Mouse (Mus musculus): ENCODE data around the gene Il4i1. TPM values are rescaled to one million over a fixed set of nuclear protein-coding genes. Genes with fewer than 3 reads are reported as not detected.

Gene Il4i1
- polyA plus RNA-seq, 1 experiment from 2014 or later, result 0.65 TPM

GRCm38 (mm10) chr7:44814952-44815553 is 1.1 kb upstream of the Il4i1 start:
- peak overlapping the region; percentile 85 for H3K4me3 ChIP-seq (ENCODE audit: low read depth, low read length)
- H3K4me1 ChIP-seq (ENCODE audit: control insufficient read depth, insufficient read depth, low read length), result peaks cover 22% of the 10 kb centered on the region
- ATAC-seq (ENCODE audit: insufficient read depth, low FRiP score, low TSS enrichment) (peak; percentile 6; the same call in 1 of the 2 replicates), DNase-seq (ENCODE audit: low spot score) (no peak)
- H3K27ac ChIP-seq (ENCODE audit: low read depth, low read length), result peak overlapping the region; percentile 95; the same call in 1 of the 2 replicates
- H3K9ac ChIP-seq (ENCODE audit: low read length), result peak overlapping the region; percentile 52
- H3K4me2 ChIP-seq (ENCODE audit: low read depth), result peak overlapping the region; percentile 61
- 0 out of 2 replicates have a peak, but pooled peaks cover 3% of the 10 kb centered on the region for H3K36me3 ChIP-seq (ENCODE audit: control insufficient read depth, insufficient read depth, low read length)
- no peaks in the 10 kb centered on the region for H3K27me3 ChIP-seq (ENCODE audit: control insufficient read depth, insufficient read depth, low read length)
- WGBS, result 27% methylated on average over 14 of the region's 14 CpGs
- no peaks in the 10 kb centered on the region for H3K9me3 ChIP-seq (ENCODE audit: control insufficient read depth, low read length)

GRCm38 (mm10) chr7:44816470-44817021 is 359 bp downstream of the Il4i1 start, which contains the start of gene Atf5:
Gene Atf5, minus strand, starts transcription at chr7:44816658.
- no peaks in the 10 kb centered on the region for H3K27me3 ChIP-seq (ENCODE audit: control insufficient read depth, insufficient read depth, low read length)
- DNase-seq (ENCODE audit: low spot score), result peak; percentile 77
- peaks cover 22% of the 10 kb centered on the region for H3K4me1 ChIP-seq (ENCODE audit: control insufficient read depth, insufficient read depth, low read length)
- no peaks in the 10 kb centered on the region for H3K9me3 ChIP-seq (ENCODE audit: control insufficient read depth, low read length)
- peak within 1 kb of the TSS; percentile 96 for H3K9ac ChIP-seq (ENCODE audit: low read length)
- H3K36me3 ChIP-seq (ENCODE audit: control insufficient read depth, insufficient read depth, low read length), result 0 out of 2 replicates have a peak, but pooled peaks cover 3% of the 10 kb centered on the region
- WGBS, result under 1% methylated on average over 48 of the region's 57 CpGs
- ATAC-seq (ENCODE audit: insufficient read depth, low FRiP score, low TSS enrichment), result peak; percentile 42
- H3K27ac ChIP-seq (ENCODE audit: low read depth, low read length), result peak within 1 kb of the TSS; percentile 95
- peak within 1 kb of the TSS; percentile 85 for H3K4me3 ChIP-seq (ENCODE audit: low read depth, low read length)
- peak within 1 kb of the TSS; percentile 89 for H3K4me2 ChIP-seq (ENCODE audit: low read depth)

- no peak overlapping the region for H3K27ac ChIP-seq (ENCODE audit: low read depth, low read length)
- H3K4me2 ChIP-seq (ENCODE audit: low read depth), result peak overlapping the region; percentile 89
- no peak for DNase-seq (ENCODE audit: low spot score)
- H3K4me1 ChIP-seq (ENCODE audit: control insufficient read depth, insufficient read depth, low read length), result peaks cover 22% of the 10 kb centered on the region
- H3K36me3 ChIP-seq (ENCODE audit: control insufficient read depth, insufficient read depth, low read length), result no peaks in the 10 kb centered on the region
- peak overlapping the region; percentile 96 for H3K9ac ChIP-seq (ENCODE audit: low read length)
- WGBS, result 31% methylated on average over 3 of the region's 3 CpGs
- ATAC-seq (ENCODE audit: insufficient read depth, low FRiP score, low TSS enrichment), result no peak
- H3K9me3 ChIP-seq (ENCODE audit: control insufficient read depth, low read length), result no peaks in the 10 kb centered on the region
- peak overlapping the region; percentile 85 for H3K4me3 ChIP-seq (ENCODE audit: low read depth, low read length)
- H3K27me3 ChIP-seq (ENCODE audit: control insufficient read depth, insufficient read depth, low read length), result no peaks in the 10 kb centered on the region
These were observed 1.3 kb downstream of the Il4i1 start for GRCm38 (mm10) chr7:44817441-44817840.

- H3K36me3 ChIP-seq (ENCODE audit: control insufficient read depth, insufficient read depth, low read length), result no peaks in the 10 kb centered on the region
- WGBS, result 59% methylated on average over 2 of the region's 2 CpGs
- no peaks in the 10 kb centered on the region for H3K27me3 ChIP-seq (ENCODE audit: control insufficient read depth, insufficient read depth, low read length)
- no peak overlapping the region for H3K9ac ChIP-seq (ENCODE audit: low read length)
- DNase-seq (ENCODE audit: low spot score) (no peak), ATAC-seq (ENCODE audit: insufficient read depth, low FRiP score, low TSS enrichment) (no peak)
- H3K4me3 ChIP-seq (ENCODE audit: low read depth, low read length), result peak overlapping the region; percentile 85
- no peaks in the 10 kb centered on the region for H3K9me3 ChIP-seq (ENCODE audit: control insufficient read depth, low read length)
- no peak overlapping the region for H3K27ac ChIP-seq (ENCODE audit: low read depth, low read length)
- H3K4me1 ChIP-seq (ENCODE audit: control insufficient read depth, insufficient read depth, low read length), result peaks cover 22% of the 10 kb centered on the region
- peak overlapping the region; percentile 89 for H3K4me2 ChIP-seq (ENCODE audit: low read depth)
These were observed 2.0 kb downstream of the Il4i1 start for GRCm38 (mm10) chr7:44818164-44818563.

- 0 out of 2 replicates have a peak overlapping the region, but pooled peaks have one; percentile 4 for H3K4me3 ChIP-seq (ENCODE audit: low read depth, low read length)
- no peaks in the 10 kb centered on the region for H3K36me3 ChIP-seq (ENCODE audit: control insufficient read depth, insufficient read depth, low read length)
- H3K9me3 ChIP-seq (ENCODE audit: control insufficient read depth, low read length), result no peaks in the 10 kb centered on the region
- DNase-seq (ENCODE audit: low spot score) (no peak), ATAC-seq (ENCODE audit: insufficient read depth, low FRiP score, low TSS enrichment) (no peak)
- peak overlapping the region; percentile 89 for H3K4me2 ChIP-seq (ENCODE audit: low read depth)
- H3K9ac ChIP-seq (ENCODE audit: low read length), result peak overlapping the region; percentile 30; the same call in 1 of the 2 replicates
- H3K27ac ChIP-seq (ENCODE audit: low read depth, low read length), result no peak overlapping the region
- WGBS, result 52% methylated on average over 6 of the region's 6 CpGs
- H3K27me3 ChIP-seq (ENCODE audit: control insufficient read depth, insufficient read depth, low read length), result no peaks in the 10 kb centered on the region
- peaks cover 23% of the 10 kb centered on the region for H3K4me1 ChIP-seq (ENCODE audit: control insufficient read depth, insufficient read depth, low read length)
These were observed 2.6 kb downstream of the Il4i1 start for GRCm38 (mm10) chr7:44818751-44819235.

- H3K27ac ChIP-seq (ENCODE audit: low read depth, low read length), result no peak overlapping the region
These were observed 3.2 kb downstream of the Il4i1 start for GRCm38 (mm10) chr7:44819391-44819790.

GRCm38 (mm10) chr7:44819863-44820262 is 3.7 kb downstream of the Il4i1 start:
- Histone ChIP-seq H3K9ac (ENCODE audit: low read length) (no peak overlapping the region), H3K4me1 (ENCODE audit: control insufficient read depth, insufficient read depth, low read length) (peaks cover 23% of the 10 kb centered on the region), H3K4me3 (ENCODE audit: low read depth, low read length) (no peak overlapping the region), H3K36me3 (ENCODE audit: control insufficient read depth, insufficient read depth, low read length) (no peaks in the 10 kb centered on the region), H3K4me2 (ENCODE audit: low read depth) (no peak overlapping the region), H3K27me3 (ENCODE audit: control insufficient read depth, insufficient read depth, low read length) (no peaks in the 10 kb centered on the region), H3K9me3 (ENCODE audit: control insufficient read depth, low read length) (no peaks in the 10 kb centered on the region), H3K27ac (ENCODE audit: low read depth, low read length) (no peak overlapping the region)
- DNase-seq (ENCODE audit: low spot score) (no peak), ATAC-seq (ENCODE audit: insufficient read depth, low FRiP score, low TSS enrichment) (no peak)
- WGBS, result 74% methylated on average over 5 of the region's 5 CpGs

More at GRCm38 (mm10) chr7:44819391-44819790, 3.2 kb downstream of the Il4i1 start:
- H3K27me3 ChIP-seq (ENCODE audit: control insufficient read depth, insufficient read depth, low read length), result no peaks in the 10 kb centered on the region
- no peak overlapping the region for H3K4me3 ChIP-seq (ENCODE audit: low read depth, low read length)
- no peak overlapping the region for H3K9ac ChIP-seq (ENCODE audit: low read length)
- DNase-seq (ENCODE audit: low spot score), result no peak
- no peaks in the 10 kb centered on the region for H3K36me3 ChIP-seq (ENCODE audit: control insufficient read depth, insufficient read depth, low read length)
- 100% methylated on average over 2 of the region's 2 CpGs for WGBS
- H3K4me2 ChIP-seq (ENCODE audit: low read depth), result peak overlapping the region; percentile 89; the same call in 1 of the 2 replicates
- H3K4me1 ChIP-seq (ENCODE audit: control insufficient read depth, insufficient read depth, low read length), result peaks cover 25% of the 10 kb centered on the region
- H3K9me3 ChIP-seq (ENCODE audit: control insufficient read depth, low read length), result no peaks in the 10 kb centered on the region
- no peak for ATAC-seq (ENCODE audit: insufficient read depth, low FRiP score, low TSS enrichment)

- peaks cover 20% of the 10 kb centered on the region for H3K4me1 ChIP-seq (ENCODE audit: control insufficient read depth, insufficient read depth, low read length)
- ATAC-seq (ENCODE audit: insufficient read depth, low FRiP score, low TSS enrichment) (no peak), DNase-seq (ENCODE audit: low spot score) (no peak)
- no peak overlapping the region for H3K9ac ChIP-seq (ENCODE audit: low read length)
- no peak overlapping the region for H3K27ac ChIP-seq (ENCODE audit: low read depth, low read length)
- WGBS, result 95% methylated on average over 3 of the region's 3 CpGs
- H3K27me3 ChIP-seq (ENCODE audit: control insufficient read depth, insufficient read depth, low read length), result no peaks in the 10 kb centered on the region
- H3K9me3 ChIP-seq (ENCODE audit: control insufficient read depth, low read length), result no peaks in the 10 kb centered on the region
- no peaks in the 10 kb centered on the region; the same call in 1 of the 2 replicates for H3K36me3 ChIP-seq (ENCODE audit: control insufficient read depth, insufficient read depth, low read length)
- H3K4me2 ChIP-seq (ENCODE audit: low read depth), result no peak overlapping the region
- no peak overlapping the region for H3K4me3 ChIP-seq (ENCODE audit: low read depth, low read length)
These were observed 4.3 kb downstream of the Il4i1 start for GRCm38 (mm10) chr7:44820525-44820924.
